Mouse (Mus musculus) neural tube, embryonic 13.5 days (tissue): Measurements from ENCODE around the gene Zfp189. TPM values are rescaled to one million over a fixed set of nuclear protein-coding genes. Genes with fewer than 3 reads are reported as not detected.
A peak's percentile ranks its signal among the peaks of the same experiment; 100 is the strongest.
"Not testable (repeated sequence)": the region's sequence is repeated elsewhere in the genome, so short reads cannot be mapped to it uniquely, and the experiment has no call there.

Source experiments
- ATAC-seq: fragments of 200-750 bp; cut with Nextera tagmentation; 2 replicates; pipeline ENCODE4 v1.8.0; 2017; ENCODE audit warnings: low read depth, mild to moderate bottlenecking, moderate TSS enrichment, moderate library complexity
- H3K27ac ChIP-seq: fragments of 300-500 bp; sonication (generic); replicated peaks from 2 replicates; pipeline ENCODE4 v1.5.1; 2015; ENCODE audit warnings: moderate library complexity, mild to moderate bottlenecking, inconsistent platforms
- H3K27me3 ChIP-seq: fragments of 300-500 bp; sonication (generic); 2 replicates; pipeline ENCODE4 v1.6.1; 2015; ENCODE audit warnings: mild to moderate bottlenecking, inconsistent platforms
- H3K36me3 ChIP-seq: fragments of 300-500 bp; sonication (generic); 2 replicates; pipeline ENCODE4 v1.6.1; 2015; ENCODE audit warnings: mild to moderate bottlenecking, inconsistent platforms
- H3K4me1 ChIP-seq: fragments of 300-500 bp; sonication (generic); replicated peaks from 2 replicates; pipeline ENCODE4 v1.6.1; 2015; ENCODE audit warnings: inconsistent platforms
- H3K4me2 ChIP-seq: fragments of 300-500 bp; sonication (generic); 2 replicates; pipeline ENCODE4 v1.6.1; 2015; ENCODE audit warnings: inconsistent platforms, mild to moderate bottlenecking, moderate library complexity
- H3K4me3 ChIP-seq: fragments of 300-500 bp; sonication (generic); 2 replicates; pipeline ENCODE4 v1.5.1; 2015; ENCODE audit warnings: mild to moderate bottlenecking, inconsistent platforms
- H3K9ac ChIP-seq: fragments of 300-500 bp; sonication (generic); 2 replicates; pipeline ENCODE4 v1.6.1; 2015; ENCODE audit warnings: moderate library complexity, mild to moderate bottlenecking, inconsistent platforms
- H3K9me3 ChIP-seq: fragments of 300-500 bp; sonication (generic); 2 replicates; pipeline ENCODE4 v1.6.1; 2016; ENCODE audit warnings: inconsistent platforms
- WGBS: fragments of 180-500 bp; shearing (Covaris S2); methylation state at CpG from one replicate; pipeline ENCODE4 v1.1.7; 2015; 5-methylcytosine and 5-hydroxymethylcytosine counted together
- polyA plus RNA-seq: library from polyadenylated mRNA; unstranded; fragments of >200 nt; fragmentation: Nextera tagmentation; extraction: Ambion mirVana; gene quantifications from 2 replicates; pipeline ENCODE4 v1.2.1, GENCODE M21; 2015

The Zfp189 gene
- polyA plus RNA-seq, 1 experiment from 2014 or later = 11.1 TPM

DNA sequence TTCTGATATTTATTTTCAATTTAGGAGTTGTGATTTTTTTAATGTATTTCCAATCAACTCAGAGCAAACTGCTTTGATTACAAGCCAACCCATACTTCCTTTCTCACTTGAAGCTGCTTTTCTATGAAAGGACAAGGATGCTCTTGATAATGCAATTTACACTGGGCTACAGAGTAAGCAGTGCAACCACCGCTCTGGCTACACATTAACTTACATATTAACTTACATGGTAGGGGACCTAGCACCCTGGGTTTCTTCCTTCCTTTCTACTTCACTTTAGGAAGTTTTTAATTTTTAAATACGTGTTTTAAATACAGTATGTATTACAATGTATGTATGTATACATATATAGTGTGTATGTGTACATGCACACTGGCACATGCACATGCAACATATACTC, 11.8 kb upstream of the Zfp189 start:
- Histone ChIP-seq H3K27me3 (no peaks in the 10 kb centered on the region), H3K36me3 (peaks cover 21% of the 10 kb centered on the region), H3K27ac (no peak overlapping the region), H3K9ac (no peak overlapping the region), H3K9me3 (no peaks in the 10 kb centered on the region), H3K4me3 (no peak overlapping the region), H3K4me2 (no peak overlapping the region), H3K4me1 (no peaks in the 10 kb centered on the region)
- 94% methylated on average over 2 of the region's 2 CpGs for WGBS
- no peak for ATAC-seq

DNA sequence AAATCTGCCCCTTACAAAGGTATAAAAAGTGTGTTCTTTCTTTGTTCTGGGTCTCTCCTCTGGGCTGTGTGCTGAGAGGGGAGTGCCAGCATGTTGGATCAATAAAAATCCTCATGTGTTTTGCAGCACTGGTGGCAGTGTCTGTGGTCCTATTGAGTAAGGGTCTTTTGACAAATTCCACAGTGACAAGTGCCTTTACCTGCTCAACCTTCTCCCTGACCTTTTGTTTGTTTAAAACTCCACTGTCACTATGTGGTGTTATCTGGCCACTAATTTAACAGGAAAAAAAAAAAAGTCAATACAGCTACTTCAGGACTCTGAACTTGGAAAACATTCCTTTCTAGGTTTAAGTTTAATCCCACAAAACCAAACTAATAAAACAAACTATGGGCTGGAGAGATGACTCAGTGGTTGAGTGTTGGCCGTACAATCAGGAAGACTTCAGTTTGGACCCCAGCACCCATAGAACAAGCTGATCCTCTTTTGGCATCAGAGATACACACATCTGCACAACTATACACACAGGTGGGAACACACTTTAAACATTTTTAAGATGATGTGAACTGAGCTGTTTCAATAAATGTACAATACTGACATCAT, 10.6 kb upstream of the Zfp189 start:
- H3K9me3 ChIP-seq, ATAC-seq, H3K4me2 ChIP-seq, H3K27me3 ChIP-seq, H3K27ac ChIP-seq, H3K4me1 ChIP-seq, H3K9ac ChIP-seq, H3K4me3 ChIP-seq: not testable (repeated sequence)
- WGBS = 100% methylated on average over 1 of the region's 1 CpGs
- peaks cover 24% of the 10 kb centered on the region for H3K36me3 ChIP-seq

DNA sequence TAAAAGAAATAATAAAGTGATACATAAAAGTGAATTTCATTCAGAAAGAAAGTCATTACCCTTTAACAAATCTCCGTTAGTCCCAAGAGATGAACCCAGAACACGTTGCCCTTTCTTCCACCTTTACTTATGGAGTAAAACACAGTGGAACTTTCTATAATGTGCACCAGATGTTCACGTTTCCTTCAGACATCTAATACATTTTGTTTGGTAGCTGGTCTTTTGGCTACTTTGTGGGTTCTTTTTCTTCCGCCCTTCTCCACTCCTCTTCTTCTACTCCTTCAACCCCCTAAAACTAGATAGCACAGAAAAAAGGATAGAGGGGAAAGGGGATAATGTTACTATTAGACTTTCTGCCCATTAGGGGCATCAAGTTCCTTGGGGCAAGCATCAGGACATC, 8.3 kb upstream of the Zfp189 start:
- no peaks in the 10 kb centered on the region for H3K9me3 ChIP-seq
- H3K4me2 ChIP-seq = no peak overlapping the region
- peaks cover 24% of the 10 kb centered on the region for H3K36me3 ChIP-seq
- H3K4me1 ChIP-seq = no peaks in the 10 kb centered on the region
- no peak for ATAC-seq
- 90% methylated on average over 4 of the region's 4 CpGs for WGBS
- H3K9ac ChIP-seq = no peak overlapping the region
- no peaks in the 10 kb centered on the region for H3K27me3 ChIP-seq
- H3K4me3 ChIP-seq = no peak overlapping the region
- H3K27ac ChIP-seq = no peak overlapping the region

DNA sequence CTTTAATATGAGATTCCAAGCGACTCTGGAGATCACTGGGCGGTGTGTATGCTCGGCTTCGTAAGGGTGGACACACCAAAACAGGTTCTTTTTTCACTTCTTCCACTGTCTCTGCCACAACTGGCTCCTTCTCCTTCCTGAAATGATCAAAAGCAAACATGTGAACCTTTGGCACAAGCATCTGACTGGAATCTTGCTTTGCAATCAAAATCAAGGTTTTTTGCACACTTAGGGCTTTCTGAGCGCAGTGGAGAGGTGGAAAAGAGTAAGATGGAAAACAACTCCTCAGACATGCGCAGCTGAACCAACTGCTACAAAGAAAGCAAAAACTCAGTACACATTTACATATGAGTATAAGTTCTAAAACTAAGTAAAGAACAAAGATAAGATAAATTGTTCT, 6.5 kb upstream of the Zfp189 start:
- ATAC-seq = no peak
- no peaks in the 10 kb centered on the region for H3K27me3 ChIP-seq
- no peak overlapping the region for H3K27ac ChIP-seq
- no peak overlapping the region for H3K9ac ChIP-seq
- H3K36me3 ChIP-seq = peaks cover 24% of the 10 kb centered on the region
- WGBS = 97% methylated on average over 6 of the region's 6 CpGs
- H3K9me3 ChIP-seq = no peaks in the 10 kb centered on the region
- H3K4me2 ChIP-seq = no peak overlapping the region
- H3K4me3 ChIP-seq = no peak overlapping the region
- peaks cover 11% of the 10 kb centered on the region for H3K4me1 ChIP-seq

DNA sequence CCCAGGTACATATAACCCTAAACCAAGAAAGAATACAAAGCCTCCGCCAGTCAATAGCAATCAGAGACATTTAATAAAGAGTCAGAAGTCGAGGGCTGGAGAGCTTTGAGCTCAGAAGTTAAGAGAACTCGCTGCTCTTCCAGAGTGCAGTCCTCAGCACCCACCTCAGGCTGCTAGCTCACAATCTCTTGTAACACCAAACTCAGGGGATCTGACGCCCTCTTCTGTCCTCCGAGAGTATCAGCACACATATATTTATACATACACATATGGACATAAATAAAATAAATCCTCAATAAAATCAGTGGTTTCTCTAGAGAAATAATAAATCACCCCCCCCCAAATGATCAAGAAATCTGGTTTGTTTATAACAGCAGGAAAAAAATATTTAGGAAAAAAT, 1.5 kb upstream of the Zfp189 start:
- Histone ChIP-seq H3K9me3 (no peaks in the 10 kb centered on the region), H3K4me3 (no peak overlapping the region), H3K4me1 (peaks cover 37% of the 10 kb centered on the region), H3K27me3 (no peaks in the 10 kb centered on the region), H3K27ac (no peak overlapping the region), H3K36me3 (peaks cover 18% of the 10 kb centered on the region), H3K4me2 (peak overlapping the region; percentile 62), H3K9ac (no peak overlapping the region)
- ATAC-seq = no peak
- 76% methylated on average over 5 of the region's 5 CpGs for WGBS

DNA sequence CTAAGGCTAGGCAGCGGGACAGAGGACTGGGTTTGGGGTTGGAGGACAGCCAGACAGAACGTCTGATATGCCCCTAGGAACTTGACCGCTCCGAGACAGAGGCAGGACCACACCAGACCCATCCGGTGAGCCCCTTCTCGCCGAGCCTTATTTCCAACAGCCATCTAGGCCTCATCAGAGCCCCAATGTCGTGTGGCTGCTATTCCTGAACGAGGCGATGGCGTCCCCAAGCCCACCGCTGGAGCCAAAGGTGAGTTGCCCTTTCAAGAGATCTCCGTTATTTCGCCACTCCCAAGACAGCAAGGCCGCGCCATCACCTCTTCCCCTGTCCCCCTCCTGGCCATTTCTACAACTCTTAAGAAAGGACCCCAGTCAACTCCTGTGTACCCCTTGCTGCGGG, 370 bp downstream of the Zfp189 start:
- no peaks in the 10 kb centered on the region for H3K27me3 ChIP-seq
- ATAC-seq = peak; percentile 33; the same call in 1 of the 2 replicates
- H3K9ac ChIP-seq = peak overlapping the region; percentile 82
- peaks cover 37% of the 10 kb centered on the region for H3K4me1 ChIP-seq
- H3K9me3 ChIP-seq = no peaks in the 10 kb centered on the region
- WGBS = under 1% methylated on average over 17 of the region's 17 CpGs
- H3K36me3 ChIP-seq = peaks cover 34% of the 10 kb centered on the region
- H3K4me2 ChIP-seq = peak overlapping the region; percentile 77
- H3K4me3 ChIP-seq = peak overlapping the region; percentile 55
- peak overlapping the region; percentile 55 for H3K27ac ChIP-seq

DNA sequence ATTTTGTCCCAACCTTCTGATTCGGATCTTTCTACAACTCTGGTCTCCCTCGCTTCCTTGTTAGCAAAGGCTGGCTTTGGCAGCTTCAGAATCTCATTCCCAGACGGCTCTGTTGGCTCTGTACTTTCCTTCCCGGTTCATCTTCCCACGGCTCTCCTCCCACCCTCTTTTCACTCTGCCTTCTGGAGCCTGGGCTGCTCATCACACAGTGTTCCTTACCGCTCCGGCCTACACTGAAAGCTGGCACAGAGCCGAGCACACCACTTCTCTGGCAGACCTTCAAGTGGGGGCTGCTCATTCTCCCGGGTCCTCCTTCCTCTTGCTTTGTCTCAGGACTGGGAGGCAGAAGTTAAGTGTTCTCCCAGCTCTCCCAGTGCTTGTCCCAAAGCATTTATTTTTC, 1.6 kb downstream of the Zfp189 start:
- Histone ChIP-seq H3K9me3 (no peaks in the 10 kb centered on the region), H3K4me1 (peaks cover 37% of the 10 kb centered on the region), H3K4me3 (peak overlapping the region; percentile 55), H3K9ac (no peak overlapping the region), H3K27ac (no peak overlapping the region), H3K36me3 (peaks cover 37% of the 10 kb centered on the region), H3K4me2 (peak overlapping the region; percentile 77), H3K27me3 (no peaks in the 10 kb centered on the region)
- 81% methylated on average over 9 of the region's 9 CpGs for whole genome bisulfite sequencing
- no peak for ATAC-seq

DNA sequence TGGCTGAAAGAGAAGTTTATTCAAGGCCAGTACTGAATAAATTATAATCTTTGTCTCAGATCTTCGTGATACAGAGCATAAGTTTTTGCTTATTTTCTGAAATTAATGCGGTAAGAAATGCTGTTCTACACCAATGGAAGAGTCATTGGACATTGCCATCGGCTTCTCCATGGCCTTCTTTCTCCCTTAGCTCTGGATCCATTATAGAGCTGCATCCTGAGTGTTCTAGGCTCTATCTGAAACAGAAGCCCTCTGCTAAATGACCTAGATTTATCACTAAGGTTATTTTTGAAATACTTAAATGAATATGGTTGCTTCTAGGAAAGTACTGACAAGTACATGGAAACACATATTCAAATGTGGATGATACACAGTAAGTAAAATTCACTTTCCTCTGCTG, 14.1 kb downstream of the Zfp189 start:
- Histone ChIP-seq H3K36me3 (peaks cover 26% of the 10 kb centered on the region), H3K9ac (no peak overlapping the region), H3K27ac (no peak overlapping the region), H3K27me3 (no peaks in the 10 kb centered on the region), H3K9me3 (peaks cover 11% of the 10 kb centered on the region), H3K4me2 (no peak overlapping the region), H3K4me1 (no peaks in the 10 kb centered on the region), H3K4me3 (no peak overlapping the region)
- ATAC-seq = no peak
- whole genome bisulfite sequencing = 88% methylated on average over 3 of the region's 3 CpGs

DNA sequence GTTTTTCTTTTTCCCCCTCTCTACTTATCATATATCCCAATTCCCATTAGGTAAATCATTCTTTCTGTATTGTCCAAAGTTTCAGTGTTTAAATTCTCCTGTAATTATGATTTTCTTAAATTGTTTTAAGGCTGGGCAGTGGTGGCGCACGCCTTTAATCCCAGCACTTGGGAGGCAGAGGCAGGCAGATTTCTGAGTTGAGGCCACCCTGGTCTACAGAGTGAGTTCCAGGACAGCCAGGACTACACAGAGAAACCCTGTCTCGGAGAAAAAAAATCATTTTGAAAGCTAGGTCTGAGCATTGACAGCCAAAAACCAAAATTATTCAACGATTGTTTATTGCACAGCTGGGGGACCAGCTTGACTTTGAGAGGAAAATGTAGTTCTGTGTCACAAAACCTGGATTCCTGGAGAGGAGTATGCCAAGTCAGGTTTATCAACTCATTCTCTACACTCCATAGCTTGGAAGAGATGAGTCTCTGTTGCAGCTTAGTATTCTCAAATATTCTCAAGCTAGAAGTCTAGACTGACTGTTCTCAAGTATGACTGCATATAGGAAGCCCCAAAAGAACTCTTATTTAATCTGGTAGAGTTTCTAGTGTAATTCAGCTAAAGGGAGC, 14.8 kb downstream of the Zfp189 start:
- Histone ChIP-seq H3K27me3 (no peaks in the 10 kb centered on the region), H3K9ac (no peak overlapping the region), H3K4me2 (no peak overlapping the region), H3K36me3 (peaks cover 18% of the 10 kb centered on the region), H3K4me1 (no peaks in the 10 kb centered on the region), H3K4me3 (no peak overlapping the region), H3K9me3 (peaks cover 4% of the 10 kb centered on the region), H3K27ac (no peak overlapping the region)
- no peak for ATAC-seq
- 95% methylated on average over 4 of the region's 4 CpGs for WGBS

DNA sequence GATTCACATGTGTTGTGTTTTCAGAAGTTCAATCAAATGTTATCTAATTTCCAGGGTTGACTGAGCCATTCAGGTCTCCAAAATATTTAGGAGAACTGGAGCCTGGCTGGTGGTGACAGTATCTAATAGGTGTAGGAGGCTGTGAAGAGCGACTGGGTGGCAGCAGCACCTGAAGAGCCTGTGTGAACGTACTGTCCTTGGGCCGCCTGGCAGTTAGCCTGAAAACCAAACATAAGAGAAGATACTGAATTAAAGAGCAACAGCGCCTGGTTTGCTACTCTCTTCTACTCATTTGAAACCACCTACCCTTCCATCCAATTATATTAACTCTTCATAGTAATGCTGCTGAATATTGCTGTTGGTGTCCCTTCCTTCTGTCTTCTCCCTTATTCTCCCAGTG, 15.7 kb downstream of the Zfp189 start:
- 92% methylated on average over 4 of the region's 4 CpGs for WGBS
- H3K9ac ChIP-seq = no peak overlapping the region
- H3K27ac ChIP-seq = no peak overlapping the region
- H3K27me3 ChIP-seq = no peaks in the 10 kb centered on the region
- H3K36me3 ChIP-seq = peaks cover 14% of the 10 kb centered on the region
- ATAC-seq = no peak
- H3K4me2 ChIP-seq = no peak overlapping the region
- no peaks in the 10 kb centered on the region for H3K9me3 ChIP-seq
- H3K4me1 ChIP-seq = no peaks in the 10 kb centered on the region
- H3K4me3 ChIP-seq = no peak overlapping the region

DNA sequence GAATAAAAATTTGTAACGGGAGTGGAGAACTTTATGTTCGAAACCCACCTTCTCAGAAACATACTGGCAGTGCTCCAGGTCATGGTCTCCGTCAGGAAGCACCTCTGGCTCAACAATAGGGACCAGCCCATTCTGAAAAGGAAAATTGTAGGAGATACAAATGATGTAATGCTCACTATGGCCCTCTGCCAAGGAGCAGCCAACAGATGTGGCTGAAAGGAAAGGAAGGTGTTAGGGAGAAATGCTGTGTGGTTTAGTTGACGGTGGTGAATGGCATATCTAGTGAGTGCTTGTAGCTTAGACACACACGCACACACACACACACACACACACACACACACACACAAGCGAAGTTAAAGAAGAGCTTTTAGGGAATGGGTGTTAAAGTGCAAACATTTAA, 18.7 kb downstream of the Zfp189 start:
- Histone ChIP-seq H3K9ac (no peak overlapping the region), H3K36me3 (no peaks in the 10 kb centered on the region), H3K4me1 (no peaks in the 10 kb centered on the region), H3K27me3 (no peaks in the 10 kb centered on the region), H3K4me2 (no peak overlapping the region), H3K4me3 (no peak overlapping the region), H3K9me3 (no peaks in the 10 kb centered on the region), H3K27ac (no peak overlapping the region)
- 80% methylated on average over 6 of the region's 6 CpGs for WGBS
- ATAC-seq = no peak

DNA sequence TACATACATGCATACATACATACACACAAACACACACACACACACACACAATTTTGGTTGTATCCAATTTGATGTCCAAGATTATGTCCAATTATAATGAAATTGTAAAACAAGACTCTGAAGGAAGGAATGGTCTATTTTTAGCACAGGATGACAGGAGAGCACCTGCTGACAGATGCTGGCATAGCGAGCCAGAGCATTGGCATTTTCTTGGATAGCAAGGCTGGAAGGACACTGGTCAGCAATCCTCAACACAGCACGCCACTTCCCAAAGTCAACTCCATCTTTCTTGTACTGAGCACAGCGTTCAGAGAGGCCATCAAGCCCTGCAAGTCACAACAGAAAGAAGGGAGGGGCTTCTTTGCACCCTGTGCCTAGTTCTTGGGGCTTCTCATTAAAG, 20.0 kb downstream of the Zfp189 start:
- no peaks in the 10 kb centered on the region for H3K9me3 ChIP-seq
- H3K4me2 ChIP-seq = no peak overlapping the region
- H3K27ac ChIP-seq = no peak overlapping the region
- H3K9ac ChIP-seq = no peak overlapping the region
- no peak overlapping the region for H3K4me3 ChIP-seq
- no peaks in the 10 kb centered on the region for H3K4me1 ChIP-seq
- no peaks in the 10 kb centered on the region for H3K36me3 ChIP-seq
- H3K27me3 ChIP-seq = no peaks in the 10 kb centered on the region
- WGBS = 82% methylated on average over 3 of the region's 3 CpGs
- ATAC-seq = no peak

DNA sequence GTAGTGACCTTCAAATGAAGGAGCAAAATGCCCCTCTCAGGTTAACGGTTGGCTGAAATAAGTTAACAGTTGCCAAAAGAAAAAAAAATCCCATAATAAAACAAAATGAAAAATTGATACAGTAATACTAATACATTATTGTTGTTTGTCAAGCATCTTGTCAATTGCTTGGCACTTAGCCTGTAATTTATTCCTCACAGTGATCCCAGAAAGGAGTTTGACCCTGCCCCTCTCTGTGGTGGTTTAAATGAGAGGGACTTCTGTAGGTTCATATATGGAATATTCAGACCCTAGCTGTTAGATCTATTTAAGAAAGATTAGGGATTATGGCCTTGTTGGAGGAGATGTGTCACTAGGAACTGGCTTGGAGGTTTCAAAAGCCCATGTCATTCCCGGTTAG, 25.1 kb downstream of the Zfp189 start:
- Histone ChIP-seq H3K36me3 (no peaks in the 10 kb centered on the region), H3K9ac (no peak overlapping the region), H3K4me3 (no peak overlapping the region), H3K4me1 (no peaks in the 10 kb centered on the region), H3K27ac (no peak overlapping the region), H3K27me3 (no peaks in the 10 kb centered on the region), H3K9me3 (no peaks in the 10 kb centered on the region), H3K4me2 (no peak overlapping the region)
- WGBS = 94% methylated on average over 2 of the region's 2 CpGs
- ATAC-seq = no peak
